Mouse (Mus musculus) kidney, postnatal 14 days (tissue): ENCODE measurements around the gene Eya4.

Experiments used
- DNase-seq: peaks from one replicate; pipeline ENCODE4 v3.0.0; 2022; ENCODE audit warnings: mixed read lengths

Eya4 gene

DNA sequence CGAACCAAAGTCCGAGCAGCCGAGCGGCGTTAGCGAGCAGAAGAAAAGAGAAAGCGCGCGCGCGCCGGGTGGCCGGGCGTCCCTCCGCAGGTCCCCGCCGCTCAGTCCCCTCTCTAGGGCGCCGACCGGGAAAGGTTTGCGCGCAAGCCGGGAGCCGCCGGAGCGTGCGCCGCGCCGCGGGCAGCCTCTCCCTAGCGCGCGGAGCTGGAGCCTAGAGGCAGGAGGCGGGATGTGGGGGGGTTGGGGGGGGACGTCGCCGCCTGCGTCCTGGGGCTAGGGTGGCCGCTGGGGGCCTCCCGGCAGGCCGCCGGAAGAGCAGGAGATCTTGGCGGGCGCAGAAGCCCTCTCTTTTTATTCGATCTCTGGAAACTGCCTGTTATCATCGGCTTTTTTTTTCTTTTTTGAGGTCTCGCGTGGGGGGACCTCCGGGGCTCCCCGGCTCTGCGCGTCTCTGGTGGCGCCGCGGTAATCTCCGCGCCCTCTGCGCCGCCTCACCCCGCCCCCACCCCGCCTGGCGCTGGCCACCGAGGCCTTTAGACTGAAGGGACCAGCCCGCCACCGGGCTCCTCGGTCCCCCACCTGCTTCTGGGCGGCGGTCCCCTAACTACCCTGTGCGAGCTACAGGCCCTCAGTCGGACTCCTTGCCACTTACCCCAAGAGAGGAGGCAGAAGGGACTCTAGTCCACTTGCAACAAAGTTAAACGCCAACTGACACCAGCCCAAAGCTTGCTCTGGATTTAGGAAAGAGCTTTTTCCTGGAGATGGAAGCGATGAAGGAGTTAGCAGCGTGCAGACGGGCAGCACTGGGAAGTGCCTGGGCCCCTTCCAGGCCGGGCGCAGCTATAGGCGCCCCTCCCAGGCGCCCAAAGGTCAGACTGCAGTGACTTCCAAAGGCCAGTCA, at the start of gene Eya4:
Gene Eya4, minus strand, starts transcription at position 776 of the 901 bp plus-strand sequence.
- peak; percentile 50 for DNase-seq

DNA sequence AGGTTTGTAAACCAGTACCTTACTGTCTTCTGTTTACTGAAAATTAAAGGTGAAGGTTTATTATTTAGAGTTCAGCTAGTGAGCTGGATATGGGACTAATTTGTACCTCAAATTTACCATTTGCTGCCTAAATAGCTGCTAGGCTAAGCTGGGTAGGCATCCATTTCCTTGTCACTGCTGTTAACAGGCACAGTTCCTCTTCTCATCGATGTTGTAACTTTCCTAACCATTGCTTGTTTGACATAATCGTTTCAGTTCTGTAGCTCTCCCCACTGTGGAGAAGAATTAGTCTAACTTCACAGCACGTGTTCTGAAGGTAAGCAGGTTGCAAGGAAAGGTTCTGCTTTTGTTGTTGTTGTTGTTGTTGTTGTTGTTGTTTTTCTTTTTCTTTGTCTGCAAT, 44.8 kb upstream of the Eya4 start:
- no peak for DNase-seq

- DNase-seq: no peak
These were observed 44.1 kb upstream of the Eya4 start for GRCm38 (mm10) chr10:23394556-23395245.

DNA sequence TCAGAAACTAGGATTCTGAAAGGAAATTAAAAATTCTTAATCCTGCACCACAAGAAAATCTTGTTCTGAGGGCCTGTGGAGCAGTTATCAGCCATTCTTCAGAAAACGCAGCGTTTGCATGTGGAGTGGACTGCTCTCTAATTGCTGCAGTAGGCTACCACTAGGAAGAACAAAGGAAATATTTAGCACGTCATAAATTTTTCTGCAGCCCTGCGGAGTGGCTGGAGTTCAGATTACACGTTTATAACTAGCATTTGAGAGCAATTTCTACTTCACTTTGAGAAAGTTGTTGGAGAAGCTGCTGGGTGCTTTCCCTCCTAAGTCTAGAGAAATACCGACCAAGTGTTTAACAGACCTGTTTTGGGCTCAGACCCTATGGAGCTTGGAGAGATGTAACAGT, 43.6 kb upstream of the Eya4 start:
- DNase-seq: no peak

DNA sequence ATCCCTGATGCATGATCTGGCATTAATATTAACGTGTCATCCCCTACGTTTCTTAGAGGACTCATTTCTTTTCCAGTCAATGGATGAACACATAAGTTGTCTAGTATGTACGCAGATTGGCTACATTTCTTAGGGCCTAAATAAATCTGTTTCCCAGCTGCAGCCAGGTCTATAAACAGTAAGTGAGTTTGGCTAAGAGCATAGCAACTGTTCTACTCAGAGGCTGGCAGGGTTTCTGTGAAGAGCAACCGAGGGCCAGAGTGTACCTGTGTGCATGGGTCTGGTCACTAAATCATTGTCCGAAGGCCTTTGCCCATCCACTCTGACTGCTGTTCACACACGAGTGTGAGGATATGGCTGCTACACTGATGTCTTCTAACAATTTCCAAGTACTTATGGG, 13.3 kb upstream of the Eya4 start:
- no peak for DNase-seq

- peak; percentile 12 for DNase-seq
These were observed 1.1 kb downstream of the Eya4 start for GRCm38 (mm10) chr10:23349392-23350010.

DNA sequence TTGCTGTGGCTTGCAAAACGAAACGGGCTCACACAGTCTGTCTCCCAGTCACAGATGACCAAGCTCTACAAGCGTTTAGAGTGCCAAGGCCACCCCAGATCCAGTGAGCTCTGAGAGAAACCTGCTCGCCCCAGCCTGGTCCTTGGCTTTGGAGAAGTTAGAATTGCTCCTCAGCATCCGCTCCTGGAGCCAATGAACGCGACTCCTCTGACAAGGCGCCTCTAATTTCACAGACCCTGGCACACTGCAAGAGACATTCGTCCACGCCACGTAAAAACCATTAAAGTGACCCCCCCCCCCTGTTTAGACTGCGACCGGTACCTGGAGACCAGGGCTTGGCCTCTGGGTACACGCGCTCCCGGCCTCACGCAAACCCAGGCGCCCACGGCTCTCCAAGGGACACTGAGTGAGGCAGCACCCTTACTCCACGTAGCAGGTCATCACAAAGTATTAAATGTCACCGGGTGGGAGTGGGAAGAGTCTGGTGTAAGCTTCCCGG, 1.6 kb downstream of the Eya4 start:
- DNase-seq: peak; percentile 6

GRCm38 (mm10) chr10:23348101-23348892, 2.3 kb downstream of the Eya4 start:
- DNase-seq: no peak

DNA sequence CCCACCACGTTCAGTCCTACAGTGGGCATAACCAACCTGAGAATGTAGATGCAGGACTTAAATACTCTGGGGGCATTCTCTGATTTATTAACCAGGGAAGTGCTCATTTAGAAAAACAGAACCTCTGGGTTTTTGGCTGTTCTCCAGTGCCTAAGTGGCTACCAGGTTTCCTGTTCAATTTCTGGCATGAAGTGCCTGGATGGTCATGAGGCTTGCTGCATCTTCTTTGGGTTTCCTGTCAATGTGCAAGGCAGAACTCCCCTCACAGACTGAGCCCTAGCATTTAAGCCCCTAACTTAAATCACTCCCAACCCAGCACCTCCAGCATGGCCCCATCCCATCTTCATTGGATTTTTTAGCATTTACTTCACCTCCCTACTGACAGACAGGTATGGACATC, 13.3 kb downstream of the Eya4 start:
- DNase-seq: no peak

DNA sequence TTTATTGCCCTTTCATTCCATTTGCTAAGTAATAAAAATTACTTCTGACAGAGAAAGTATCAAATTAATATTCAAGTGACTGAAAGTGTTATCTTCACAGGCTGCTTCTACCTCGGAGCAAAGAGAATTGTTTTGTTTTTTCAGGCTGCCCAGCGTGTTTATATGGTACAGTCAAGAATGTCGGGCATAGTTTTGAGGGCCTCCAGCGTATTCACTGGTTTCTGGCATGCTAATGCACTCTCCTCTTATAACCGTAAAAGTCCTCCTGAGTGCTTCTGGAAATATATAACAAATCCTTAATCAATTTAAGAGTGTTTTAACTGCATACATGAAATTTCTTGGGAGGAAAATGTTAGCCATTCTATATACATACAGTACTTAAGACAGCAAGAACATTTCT, 17.8 kb downstream of the Eya4 start:
- no peak for DNase-seq

DNA sequence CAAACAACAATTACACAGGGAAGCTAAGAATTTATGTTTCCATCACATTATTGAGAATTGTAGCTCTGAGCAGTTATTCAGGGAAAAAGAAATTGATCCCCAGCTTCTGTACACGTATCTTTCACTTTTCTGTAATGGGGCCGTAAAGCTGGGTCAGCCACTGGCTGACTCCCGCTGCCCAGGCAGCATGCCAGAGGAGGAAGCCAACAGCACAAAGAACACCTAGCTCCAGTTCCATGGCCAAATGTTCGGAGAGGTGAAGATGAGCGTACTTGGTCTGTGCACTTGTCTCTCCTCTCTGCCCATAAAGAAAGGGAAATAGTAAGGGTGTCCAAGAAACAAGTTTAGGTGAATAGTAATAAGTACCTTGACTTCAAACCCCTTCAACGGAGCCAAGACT, 22.9 kb downstream of the Eya4 start:
- no peak for DNase-seq

GRCm38 (mm10) chr10:23322275-23322674, 28.3 kb downstream of the Eya4 start:
- no peak for DNase-seq

GRCm38 (mm10) chr10:23295616-23296015, 55.0 kb downstream of the Eya4 start:
- no peak for DNase-seq

DNA sequence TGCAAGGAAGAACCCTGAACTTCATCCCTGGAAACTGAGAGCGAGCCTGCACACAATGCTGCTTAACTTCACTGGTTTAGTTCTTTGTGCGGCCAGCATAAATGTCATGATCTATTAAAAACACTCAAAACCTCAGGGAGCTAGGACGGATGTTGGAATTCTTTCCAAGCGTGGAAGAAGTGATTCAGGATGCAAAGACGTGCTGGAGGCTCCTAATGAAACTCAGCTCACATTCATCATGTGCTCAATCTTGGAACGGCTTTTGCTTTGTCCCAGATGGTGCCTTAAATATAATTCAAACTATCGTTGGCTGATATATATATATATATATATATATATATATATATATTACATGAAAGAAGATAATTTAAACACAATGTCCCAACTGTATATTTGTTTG, 58.1 kb downstream of the Eya4 start:
- DNase-seq: no peak

GRCm38 (mm10) chr10:23277371-23277770, 73.2 kb downstream of the Eya4 start:
- DNase-seq: no peak

- no peak for DNase-seq
These were observed 79.5 kb downstream of the Eya4 start for GRCm38 (mm10) chr10:23271050-23271621.

DNA sequence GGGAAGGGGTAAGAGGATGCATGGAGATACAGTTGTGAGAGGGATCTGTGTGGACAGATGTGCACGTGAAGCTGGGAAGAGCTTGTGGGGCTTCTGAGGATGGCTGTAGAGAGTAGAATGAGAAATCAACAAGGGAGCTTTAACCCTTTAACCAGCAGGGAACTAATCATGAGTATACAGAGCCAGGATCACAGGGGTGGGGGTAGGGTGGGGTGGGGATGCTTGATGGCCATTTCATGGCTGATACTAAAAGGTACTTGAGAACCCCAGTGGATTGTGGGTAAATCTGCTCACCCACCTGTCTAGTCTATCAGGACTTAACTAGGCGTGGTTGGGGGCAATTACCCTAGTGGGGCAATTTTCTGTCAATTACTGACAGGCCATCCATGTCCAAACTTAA, 80.1 kb downstream of the Eya4 start:
- no peak for DNase-seq

DNA sequence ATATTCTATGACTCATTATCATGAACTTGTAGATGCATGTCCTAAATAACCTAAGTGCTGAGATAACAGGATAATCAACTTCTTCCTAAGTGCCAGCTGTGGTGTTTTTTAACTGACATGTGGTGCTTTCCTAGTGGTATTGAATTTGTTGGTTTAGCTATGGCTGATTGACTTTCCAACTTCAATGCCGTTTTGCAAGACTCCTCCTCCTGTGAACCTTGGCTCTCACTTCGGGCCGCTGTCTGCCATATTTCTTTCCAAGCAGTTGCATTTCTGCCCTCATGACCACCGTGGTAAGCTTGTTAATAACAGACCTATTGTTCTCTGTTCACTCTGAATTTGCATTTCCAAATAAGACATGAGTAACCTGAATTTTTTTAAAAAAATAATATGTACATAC, 98.4 kb downstream of the Eya4 start:
- no peak for DNase-seq

DNA sequence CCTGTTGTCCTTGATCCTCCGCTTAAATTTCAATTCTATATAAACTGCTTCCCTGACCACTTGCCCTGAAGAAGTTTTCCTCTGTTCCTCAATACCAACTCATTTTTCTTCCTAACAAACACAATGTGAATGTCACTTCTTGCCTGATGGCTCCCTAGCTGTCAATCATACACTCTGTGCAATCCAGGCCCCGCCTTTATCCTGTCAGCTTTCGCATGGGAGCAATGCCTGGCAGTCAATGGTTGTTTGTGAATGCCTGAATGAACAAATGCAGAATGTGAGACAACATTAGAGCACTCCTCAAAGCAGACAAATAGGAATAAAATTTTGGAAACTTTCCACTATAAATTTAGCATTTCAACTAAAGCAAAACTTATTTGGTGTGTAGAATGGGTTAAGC, 104.1 kb downstream of the Eya4 start:
- no peak for DNase-seq

DNA sequence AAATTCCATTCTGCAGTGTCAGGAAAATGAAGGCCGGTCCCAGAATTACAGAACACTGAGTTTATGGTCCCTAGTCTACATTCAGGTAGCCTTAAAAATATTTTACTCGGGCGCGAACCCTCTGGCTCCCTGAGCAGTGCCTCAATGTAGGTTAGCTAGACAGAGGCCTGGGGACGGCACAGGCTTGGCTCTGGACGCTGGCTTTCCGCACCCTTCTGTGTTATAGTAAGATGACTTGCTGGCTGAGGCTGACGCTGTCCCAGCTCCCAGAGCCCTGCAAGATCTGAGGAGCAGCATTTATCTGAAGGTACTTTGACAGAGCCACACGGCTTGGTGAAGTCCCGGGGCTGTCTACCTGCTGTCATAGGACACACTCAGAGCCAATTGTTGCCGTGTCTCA, 113.7 kb downstream of the Eya4 start:
- DNase-seq: no peak

GRCm38 (mm10) chr10:23235405-23235804, 115.2 kb downstream of the Eya4 start:
- peak; percentile 10 for DNase-seq

DNA sequence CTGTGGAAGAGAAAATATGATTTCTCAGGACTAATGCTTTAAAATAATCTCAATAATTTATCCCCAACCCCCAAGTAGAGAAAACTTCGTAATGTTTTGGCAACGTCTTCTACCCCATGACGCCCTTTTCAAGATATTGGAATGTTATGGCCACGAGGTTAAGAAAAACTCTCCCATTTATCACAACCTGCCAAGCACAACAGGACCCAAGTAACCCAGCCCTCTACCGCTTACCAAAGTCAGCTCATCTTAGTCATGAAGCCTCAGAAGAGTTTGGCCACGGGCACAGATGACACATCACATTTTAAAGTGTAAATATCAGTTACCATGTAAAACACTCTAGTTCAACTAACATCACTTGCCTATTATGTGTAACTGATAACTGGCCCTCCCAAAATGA, 117.2 kb downstream of the Eya4 start:
- DNase-seq: no peak
